Mouse (Mus musculus): ENCODE data around the gene Tmc5.

GRCm38 (mm10) chr7:118650891-118651290, 53.8 kb downstream of the Tmc5 start:
- TF ChIP-seq CTCF (IDR thresholded peaks at IDR 0.05) (no peak), EP300 (IDR thresholded peaks at IDR 0.05) (no peak)
